Mouse (Mus musculus): ENCODE measurements at regions not wholly inside any gene's neighbourhood (a gene's known extent, or its start where the extent isn't known, plus 50 kb on each side); places are given as distances from the start of the nearest gene placed in this dataset.

GRCm38 (mm10) chr10:45009676-45010075, 57.3 kb upstream of the Prep start:
- no peak for DNase-seq

GRCm38 (mm10) chr10:45009235-45009634, 57.8 kb upstream of the Prep start:
- DNase-seq: no peak

- DNase-seq: no peak
These were observed 62.9 kb upstream of the Prep start for GRCm38 (mm10) chr10:45004037-45004653.

GRCm38 (mm10) chr10:45003344-45003681, 63.7 kb upstream of the Prep start:
- no peak for DNase-seq

- no peak for DNase-seq
These were observed 64.2 kb upstream of the Prep start for GRCm38 (mm10) chr10:45002637-45003343.

- DNase-seq: no peak
These were observed 65.8 kb upstream of the Prep start for GRCm38 (mm10) chr10:45000873-45001859.

GRCm38 (mm10) chr10:45000027-45000840, 66.8 kb upstream of the Prep start:
- no peak for DNase-seq

- DNase-seq: no peak
These were observed 69.1 kb upstream of the Prep start for GRCm38 (mm10) chr10:44997906-44998289.

GRCm38 (mm10) chr10:44997184-44997905, 69.7 kb upstream of the Prep start:
- no peak for DNase-seq

GRCm38 (mm10) chr10:44995756-44996155, 71.2 kb upstream of the Prep start:
- DNase-seq: no peak

GRCm38 (mm10) chr10:44994385-44995281, 72.4 kb upstream of the Prep start:
- no peak for DNase-seq

- DNase-seq: no peak
These were observed 73.3 kb upstream of the Prep start for GRCm38 (mm10) chr10:44993470-44994260.

- DNase-seq: no peak
These were observed 77.5 kb upstream of the Prep start for GRCm38 (mm10) chr10:44989539-44989938.

GRCm38 (mm10) chr10:44988756-44989155, 78.2 kb upstream of the Prep start:
- no peak for DNase-seq

- DNase-seq: no peak
These were observed 79.4 kb upstream of the Prep start for GRCm38 (mm10) chr10:44987615-44988014.

GRCm38 (mm10) chr10:44981913-44982312, 85.1 kb upstream of the Prep start:
- no peak for DNase-seq

GRCm38 (mm10) chr10:44976815-44977214, 90.2 kb upstream of the Prep start:
- no peak for DNase-seq

GRCm38 (mm10) chr10:44971911-44972310, 95.1 kb upstream of the Prep start:
- no peak for DNase-seq

GRCm38 (mm10) chr10:44959968-44960367, 107.0 kb upstream of the Prep start:
- DNase-seq: no peak

- DNase-seq: no peak
These were observed 121.7 kb upstream of the Prep start for GRCm38 (mm10) chr10:44945205-44945725.
